Mouse (Mus musculus) testis, adult 2 months (tissue): ENCODE results near the gene Mycbp2. TPM values are rescaled to one million over a fixed set of nuclear protein-coding genes. Genes with fewer than 3 reads are reported as not detected.

Experiments
- H3K27ac ChIP-seq: fragments of 200-500 bp; 2 replicates; pipeline ENCODE4 v1.5.1; 2012; ENCODE audit warnings: low read depth, low read length; ENCODE audit not compliant: control insufficient read depth, insufficient read depth
- H3K27me3 ChIP-seq: fragments of 200-500 bp; 2 replicates; pipeline ENCODE4 v1.6.1; 2012; ENCODE audit warnings: mild to moderate bottlenecking, low read length, moderate library complexity; ENCODE audit not compliant: control insufficient read depth, insufficient read depth
- H3K36me3 ChIP-seq: fragments of 200-500 bp; 2 replicates; pipeline ENCODE4 v1.6.1; 2012; ENCODE audit warnings: mild to moderate bottlenecking, low read length; ENCODE audit not compliant: control insufficient read depth, insufficient read depth
- H3K4me1 ChIP-seq: fragments of 200-500 bp; 2 replicates; pipeline ENCODE4 v1.6.1; 2012; ENCODE audit warnings: low read length; ENCODE audit not compliant: control insufficient read depth, insufficient read depth
- H3K4me3 ChIP-seq: fragments of 200-500 bp; 2 replicates; pipeline ENCODE4 v1.5.1; 2012; ENCODE audit warnings: low read depth, mild to moderate bottlenecking, low read length, moderate library complexity, mixed read lengths; ENCODE audit not compliant: control insufficient read depth
- CTCF ChIP-seq: fragments of 200-500 bp; IDR thresholded peaks from 2 replicates; pipeline ENCODE4 v1.5.1; 2012; ENCODE audit warnings: low read depth, mild to moderate bottlenecking, inconsistent platforms, low read length, moderate library complexity; ENCODE audit not compliant: control insufficient read depth, insufficient read depth, insufficient replicate concordance
- POLR2A ChIP-seq: fragments of 200-500 bp; IDR thresholded peaks from 2 replicates; pipeline ENCODE4 v1.6.1; 2012; ENCODE audit warnings: low read depth, mild to moderate bottlenecking, inconsistent platforms, low read length, moderate library complexity; ENCODE audit not compliant: control insufficient read depth
- polyA plus RNA-seq: library from polyadenylated mRNA; depleted of rRNA; stranded (reverse); fragments of >200 nt; gene quantifications from 2 replicates; pipeline ENCODE4 v1.2.3, GENCODE M21; 2012

The Mycbp2 gene
- polyA plus RNA-seq, 1 experiment, result 31.6 TPM

DNA sequence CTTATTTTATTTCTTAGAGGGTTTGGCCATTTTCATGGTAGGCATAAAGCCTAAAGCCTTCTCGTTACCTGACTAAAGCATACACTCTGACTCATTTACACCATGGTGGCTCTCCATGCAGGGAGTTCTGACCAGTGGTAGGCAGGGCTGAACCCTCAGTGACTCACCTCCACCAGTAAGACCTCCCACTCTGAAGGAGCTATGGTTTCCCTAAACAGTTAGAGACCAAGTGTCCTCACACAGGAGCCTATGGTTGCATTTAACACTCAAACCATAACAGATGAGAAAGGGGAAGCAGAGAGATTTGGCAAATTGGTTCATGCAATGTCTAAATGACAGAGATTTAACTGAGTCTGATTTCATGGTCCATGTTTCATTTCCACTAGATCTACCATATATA is 28.9 kb upstream of the Mycbp2 start:
- no peaks in the 10 kb centered on the region for H3K36me3 ChIP-seq
- H3K27ac ChIP-seq, result no peak overlapping the region
- H3K4me1 ChIP-seq, result no peaks in the 10 kb centered on the region
- H3K27me3 ChIP-seq, result no peaks in the 10 kb centered on the region
- no peak for TF ChIP-seq CTCF
- TF ChIP-seq POLR2A, result no peak
- H3K4me3 ChIP-seq, result no peak overlapping the region

GRCm38 (mm10) chr14:103363199-103363598 is 16.6 kb upstream of the Mycbp2 start:
- H3K27ac ChIP-seq, result no peak overlapping the region
- H3K4me1 ChIP-seq, result no peaks in the 10 kb centered on the region
- H3K27me3 ChIP-seq, result no peaks in the 10 kb centered on the region
- no peak overlapping the region for H3K4me3 ChIP-seq
- TF ChIP-seq CTCF (no peak), POLR2A (no peak)
- H3K36me3 ChIP-seq, result no peaks in the 10 kb centered on the region

GRCm38 (mm10) chr14:103356066-103356465 is 9.5 kb upstream of the Mycbp2 start:
- H3K36me3 ChIP-seq, result no peaks in the 10 kb centered on the region
- no peaks in the 10 kb centered on the region for H3K27me3 ChIP-seq
- peaks cover 6% of the 10 kb centered on the region for H3K4me1 ChIP-seq
- no peak for TF ChIP-seq CTCF
- no peak for TF ChIP-seq POLR2A
- H3K27ac ChIP-seq, result no peak overlapping the region
- H3K4me3 ChIP-seq, result peak overlapping the region; percentile 35; the same call in 1 of the 2 replicates

DNA sequence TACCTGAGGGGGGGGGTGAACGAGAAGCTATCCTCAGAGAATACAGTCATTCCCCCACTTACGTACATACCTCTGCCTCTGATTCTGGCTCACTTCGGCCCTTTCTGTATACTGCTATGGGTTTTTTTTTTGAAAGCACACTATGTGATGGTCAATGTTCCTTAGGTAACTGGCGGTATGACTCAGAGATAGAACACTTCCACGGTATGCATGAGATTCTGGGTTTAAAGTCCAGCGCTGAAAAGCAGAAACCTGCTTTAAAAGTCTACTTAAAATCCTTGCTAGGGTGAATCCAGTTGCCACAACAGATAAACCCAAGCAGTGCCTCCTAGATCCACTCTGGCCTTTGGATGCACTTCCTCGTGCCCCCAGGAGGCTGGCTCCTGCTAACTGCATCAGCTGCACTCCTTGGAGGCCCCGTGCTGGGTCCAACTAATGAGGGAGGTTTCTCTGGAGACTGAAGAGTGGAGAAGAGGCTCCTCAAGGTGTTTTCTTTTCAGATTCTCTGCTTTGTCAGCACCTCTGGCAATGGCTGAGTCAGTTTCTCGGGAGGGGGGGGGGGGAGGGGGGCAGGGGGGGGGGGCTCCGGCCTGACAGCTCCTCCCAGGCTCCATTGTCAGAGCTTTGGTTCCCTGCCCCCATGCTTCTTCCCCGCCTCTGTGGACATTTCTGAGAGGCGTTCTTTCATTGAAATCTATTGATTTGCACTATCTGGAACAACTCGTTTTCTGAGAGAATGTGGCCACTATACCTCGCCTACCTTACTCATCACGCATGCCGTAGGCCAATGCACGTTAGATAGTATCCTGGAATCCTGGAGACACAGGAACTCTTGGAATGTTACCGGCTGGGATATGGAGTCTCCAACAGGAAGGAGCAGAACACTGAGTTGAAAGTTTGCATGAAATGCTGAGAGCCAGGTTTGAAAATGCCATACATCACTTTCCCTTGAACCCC is 8.1 kb upstream of the Mycbp2 start:
- no peak overlapping the region for H3K27ac ChIP-seq
- no peak overlapping the region for H3K4me3 ChIP-seq
- H3K36me3 ChIP-seq, result no peaks in the 10 kb centered on the region
- TF ChIP-seq POLR2A (no peak), CTCF (no peak)
- no peaks in the 10 kb centered on the region for H3K27me3 ChIP-seq
- peaks cover 8% of the 10 kb centered on the region for H3K4me1 ChIP-seq

- no peaks in the 10 kb centered on the region for H3K27me3 ChIP-seq
- TF ChIP-seq CTCF, result 0 out of 2 replicates have a peak, but pooled peaks have one; percentile 6
- TF ChIP-seq POLR2A, result no peak
- H3K4me3 ChIP-seq, result peak overlapping the region; percentile 94
- peak overlapping the region; percentile 58 for H3K27ac ChIP-seq
- H3K4me1 ChIP-seq, result peaks cover 18% of the 10 kb centered on the region
- no peaks in the 10 kb centered on the region for H3K36me3 ChIP-seq
Observed at GRCm38 (mm10) chr14:103345858-103346728, 521 bp downstream of the Mycbp2 start.

- Histone ChIP-seq H3K4me1 (peaks cover 18% of the 10 kb centered on the region), H3K4me3 (peak overlapping the region; percentile 94)
- no peak for TF ChIP-seq CTCF
- TF ChIP-seq POLR2A, result no peak
Observed at GRCm38 (mm10) chr14:103345486-103345857, 1.1 kb downstream of the Mycbp2 start.

DNA sequence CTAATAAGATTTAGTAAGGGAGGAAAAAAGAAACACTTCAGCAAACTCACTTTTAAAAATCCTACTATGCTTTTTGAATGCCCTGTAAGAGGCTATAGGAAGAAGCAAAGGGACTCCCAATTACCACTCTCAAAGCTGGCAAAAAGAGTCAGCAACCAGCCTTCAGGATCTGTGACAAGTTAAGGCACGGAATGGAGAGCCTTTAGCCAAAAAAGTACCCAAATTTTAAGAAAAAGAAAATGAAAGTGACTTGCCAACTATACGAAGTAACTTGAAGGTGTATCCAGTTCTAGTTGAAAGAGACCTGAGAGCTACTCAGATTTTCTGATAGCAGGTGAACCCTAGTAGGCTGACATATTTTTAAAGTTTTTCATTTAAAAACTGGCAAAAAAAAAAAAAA is 1.6 kb downstream of the Mycbp2 start:
- Histone ChIP-seq H3K4me3 (no peak overlapping the region), H3K36me3 (no peaks in the 10 kb centered on the region), H3K27me3 (no peaks in the 10 kb centered on the region), H3K27ac (no peak overlapping the region), H3K4me1 (peaks cover 16% of the 10 kb centered on the region)
- no peak for TF ChIP-seq CTCF
- TF ChIP-seq POLR2A, result no peak

More at GRCm38 (mm10) chr14:103345486-103345857, 1.1 kb downstream of the Mycbp2 start:
- Histone ChIP-seq H3K27me3 (no peaks in the 10 kb centered on the region), H3K36me3 (no peaks in the 10 kb centered on the region), H3K27ac (peak overlapping the region; percentile 58; the same call in 1 of the 2 replicates)
